Mouse (Mus musculus): ENCODE data around the gene Birc5. TPM values are rescaled to one million over a fixed set of nuclear protein-coding genes. Genes with fewer than 3 reads are reported as not detected.

Gene Birc5
- total RNA-seq, 4 experiments from 2014 or later = 0.24 TPM; not detected in 3

DNA sequence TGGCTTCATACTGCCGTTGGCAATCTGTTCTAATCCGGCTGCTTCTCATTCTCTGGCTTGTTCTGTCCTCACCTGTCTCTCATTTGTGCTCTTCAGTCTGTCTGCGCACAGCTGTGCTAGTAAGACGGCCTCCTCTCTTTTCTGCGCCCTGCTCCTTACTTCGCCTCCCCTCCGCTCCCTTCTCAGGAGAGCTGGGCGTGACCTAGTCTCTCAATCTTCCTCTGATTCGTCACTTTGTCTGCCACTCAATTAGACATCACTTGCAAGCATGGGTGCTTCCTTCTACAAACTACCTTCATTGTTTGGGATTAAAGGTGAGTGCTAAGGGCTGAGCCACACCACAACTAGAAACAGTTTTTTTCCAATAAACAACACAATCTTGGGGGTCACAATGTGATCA is 5.2 kb downstream of the Birc5 start:
- no peak for DNase-seq (ENCODE audit: low spot score in 2 of 2)

DNA sequence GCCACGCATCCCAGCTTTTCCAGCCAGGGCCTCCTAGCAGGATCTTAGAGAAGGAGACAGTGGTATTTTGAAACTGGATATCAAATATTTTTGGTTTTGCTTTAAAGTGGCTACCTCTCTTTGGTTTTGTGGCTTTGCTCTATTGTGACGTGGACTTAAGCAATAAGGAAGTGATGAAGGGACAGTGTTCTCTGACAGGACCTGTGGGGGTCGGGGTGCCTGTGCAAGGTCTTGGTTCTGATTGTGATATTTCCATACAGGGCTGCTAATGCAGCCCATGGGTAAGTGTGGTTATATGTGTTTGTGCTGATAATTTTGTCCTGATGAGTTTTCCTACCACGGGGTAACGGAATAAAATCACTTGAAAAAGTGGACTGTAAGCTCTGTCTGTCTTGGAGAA is 6.3 kb downstream of the Birc5 start:
- no peak for DNase-seq (ENCODE audit: low spot score in 2 of 2)

DNA sequence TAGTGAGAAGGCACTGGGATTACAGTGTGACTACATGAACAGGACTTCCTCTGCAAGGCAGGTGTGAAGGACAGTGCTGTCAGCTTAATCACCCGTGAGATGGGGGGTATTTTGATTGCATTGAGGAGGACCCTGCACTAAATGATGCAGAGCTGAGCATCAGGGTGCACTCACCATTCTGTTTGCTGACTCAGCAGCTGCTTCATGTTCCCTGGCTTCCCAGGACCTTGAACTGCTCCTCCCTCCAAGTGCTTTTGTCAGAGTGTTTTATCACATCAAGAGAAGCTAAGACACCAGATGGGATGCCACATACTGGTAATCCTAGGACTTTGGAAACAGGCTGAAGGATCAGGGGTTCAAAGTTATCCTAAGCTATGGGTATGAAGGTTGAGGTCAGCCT is 6.9 kb downstream of the Birc5 start:
- no peak for DNase-seq (ENCODE audit: low spot score in 2 of 2)

DNA sequence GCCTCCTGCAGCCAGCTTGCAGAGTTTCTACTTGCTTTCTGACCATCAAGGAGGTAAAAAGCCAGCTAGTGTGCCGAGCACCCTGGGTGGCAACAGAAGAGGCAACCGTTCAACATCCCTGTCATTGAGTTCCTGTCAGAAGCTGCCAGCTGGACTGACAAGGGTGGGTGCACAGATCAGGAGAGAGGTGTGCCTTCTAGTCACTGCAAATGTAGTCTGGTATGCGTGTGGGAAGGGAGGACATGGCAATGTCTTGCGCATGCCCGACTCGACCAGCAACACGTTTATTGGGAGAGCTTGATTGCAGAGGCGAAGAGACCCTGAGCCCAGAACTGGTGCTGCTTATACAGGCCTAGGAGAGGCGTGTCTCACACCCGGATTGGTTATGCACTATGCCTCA is 8.4 kb downstream of the Birc5 start:
- DNase-seq (ENCODE audit: low spot score in 2 of 2) = no peak

DNA sequence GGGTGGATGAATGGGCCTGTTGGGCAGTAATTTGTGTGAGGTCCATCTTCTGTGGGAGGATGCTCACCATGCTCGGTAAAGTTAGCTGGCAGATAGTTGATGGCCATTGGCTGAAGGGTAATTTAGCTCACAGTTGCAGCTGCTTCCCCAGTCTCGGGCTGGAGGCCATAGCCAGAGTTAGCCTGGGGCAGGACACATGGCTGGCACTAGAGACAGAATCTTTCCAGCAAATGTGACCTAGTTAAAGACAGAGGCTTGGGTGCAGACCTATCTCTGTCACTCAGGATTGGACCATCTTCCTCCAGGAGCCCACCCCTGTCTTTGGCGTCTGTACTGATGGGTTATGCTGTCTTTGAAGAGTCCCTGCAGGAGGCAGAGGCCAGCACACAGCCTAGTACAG is 9.3 kb downstream of the Birc5 start:
- DNase-seq (ENCODE audit: low spot score in 2 of 2) = no peak

DNA sequence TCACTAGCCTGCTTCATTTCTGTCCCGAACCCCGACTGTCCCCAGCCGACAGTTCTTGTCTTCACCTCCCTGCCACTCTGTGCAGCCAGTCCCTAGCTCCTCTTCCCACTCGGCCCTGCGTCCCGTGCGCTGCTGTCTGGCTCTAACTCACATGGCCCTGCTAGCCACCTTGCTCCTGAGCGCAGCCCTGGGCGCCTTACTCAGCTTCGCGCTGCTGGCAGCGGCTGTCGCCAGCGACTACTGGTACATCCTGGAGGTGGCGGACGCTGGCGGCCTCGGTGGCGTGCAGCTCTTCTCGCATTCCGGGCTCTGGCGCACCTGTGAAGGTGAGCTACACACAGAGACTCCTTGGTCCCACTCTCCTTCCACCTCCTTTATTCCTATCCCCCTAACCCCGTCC is 11.6 kb downstream of the Birc5 start, which contains the start of gene Tmem235:
Gene Tmem235, plus strand, starts transcription at position 152 of the 400 bp plus-strand sequence.
- no peak for DNase-seq (ENCODE audit: low spot score in 2 of 2)

DNA sequence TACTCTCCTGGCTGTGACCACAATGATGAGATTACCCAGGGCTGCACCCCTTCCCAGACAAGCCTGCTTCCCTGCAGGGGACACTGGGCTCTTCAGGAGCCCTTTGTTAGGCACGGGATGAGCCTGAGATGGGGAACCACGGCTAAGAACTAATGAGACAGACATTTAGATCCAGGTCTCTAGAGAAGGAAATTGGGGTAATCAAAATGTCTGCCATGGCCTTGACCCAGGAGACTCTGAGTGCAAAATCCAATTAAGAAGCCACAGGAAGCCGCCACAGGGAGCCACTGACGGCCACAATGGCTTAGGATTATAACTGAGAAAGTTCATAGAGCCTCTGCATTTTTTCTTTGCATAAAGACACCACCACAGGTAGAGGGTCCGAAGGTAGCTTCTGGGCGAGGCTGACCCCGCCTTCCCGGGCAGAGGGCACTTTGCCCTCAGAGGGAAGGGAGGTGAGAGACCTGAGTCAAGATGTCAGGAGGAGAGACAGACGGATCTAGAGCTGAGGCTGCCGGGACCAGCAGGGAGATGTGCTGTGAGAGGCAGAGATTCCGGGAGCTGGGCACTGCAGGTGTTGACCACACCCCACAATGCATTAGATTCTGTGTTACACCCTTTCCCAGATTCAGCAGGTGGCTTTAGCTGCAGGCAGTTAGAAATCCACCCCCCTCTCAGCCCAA is 14.3 kb downstream of the Birc5 start:
- no peak for DNase-seq (ENCODE audit: low spot score in 2 of 2)

DNA sequence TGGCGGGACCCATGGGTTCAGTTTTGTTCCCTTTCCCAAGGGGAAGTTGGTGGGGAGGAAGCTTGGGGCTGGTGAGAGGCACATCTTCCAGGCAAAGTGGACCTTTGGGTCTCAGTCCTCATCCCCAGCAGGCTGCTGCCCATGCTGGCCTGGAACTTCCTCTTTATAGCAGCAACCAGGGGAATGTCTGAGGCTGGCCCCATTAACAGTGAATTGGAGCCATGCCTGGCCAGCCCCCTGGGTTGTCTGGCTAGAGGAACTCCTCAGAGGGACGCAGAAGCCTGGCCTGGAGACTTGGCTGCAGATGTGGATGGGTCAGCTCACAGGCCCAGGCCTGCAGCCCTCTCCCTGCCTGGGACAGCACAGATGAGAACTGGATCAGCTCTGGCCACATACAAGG is 15.8 kb downstream of the Birc5 start:
- no peak for DNase-seq (ENCODE audit: low spot score in 2 of 2)

DNA sequence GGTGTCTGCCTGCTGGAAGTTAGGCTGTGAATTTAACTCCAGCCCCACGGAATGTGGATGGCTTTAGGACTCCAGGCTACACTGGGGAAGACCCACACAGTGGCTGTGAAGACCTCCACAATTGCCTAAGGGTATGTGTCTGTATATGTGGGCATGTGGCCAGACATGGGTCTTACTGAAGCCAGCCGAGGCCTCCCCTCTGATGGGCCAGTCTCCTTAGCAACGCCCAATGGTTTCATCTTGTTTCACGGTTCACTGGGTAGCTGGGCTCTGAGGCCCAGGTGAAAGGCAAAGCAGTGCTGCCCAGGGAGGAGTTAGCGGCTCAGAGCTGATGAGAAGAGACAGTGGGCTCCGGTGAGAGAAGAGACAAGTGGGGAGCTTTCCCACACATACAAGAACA is 16.9 kb downstream of the Birc5 start:
- DNase-seq (ENCODE audit: low spot score in 2 of 2) = no peak

DNA sequence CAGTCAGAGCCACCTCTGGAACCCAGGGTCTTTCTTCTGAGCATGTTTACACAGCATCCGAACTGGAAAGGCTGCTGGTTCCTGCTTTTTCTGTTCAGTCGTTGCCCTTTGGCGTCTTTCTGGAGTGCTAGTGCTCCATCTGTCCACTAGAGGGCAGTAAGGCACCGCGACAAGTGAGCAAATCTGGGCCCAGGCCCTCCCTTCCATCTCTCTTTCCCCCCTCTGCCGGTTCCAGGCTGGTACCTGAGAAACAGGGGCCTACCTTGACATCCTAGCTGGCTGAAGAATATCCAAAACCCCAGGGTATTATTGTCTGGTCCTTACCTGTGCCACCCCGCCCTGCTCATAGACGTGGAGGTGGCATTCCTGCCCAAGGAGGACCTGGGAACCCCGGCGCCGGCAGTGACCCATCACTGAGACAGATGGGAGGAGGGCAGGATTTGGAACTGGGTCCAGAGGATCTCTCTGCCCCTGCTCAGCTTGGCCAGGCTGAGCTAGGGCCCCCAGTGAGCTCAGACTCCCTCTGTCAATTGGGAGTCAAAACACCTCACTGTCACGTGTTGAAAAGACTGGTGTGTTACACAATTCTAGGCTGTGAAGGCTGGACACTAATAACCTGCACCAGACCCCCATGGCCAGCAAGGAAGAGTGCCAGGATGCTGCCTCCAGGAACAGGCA is 21.8 kb downstream of the Birc5 start:
- peak; percentile 49 to 51 for DNase-seq (ENCODE audit: low spot score in 2 of 2)

DNA sequence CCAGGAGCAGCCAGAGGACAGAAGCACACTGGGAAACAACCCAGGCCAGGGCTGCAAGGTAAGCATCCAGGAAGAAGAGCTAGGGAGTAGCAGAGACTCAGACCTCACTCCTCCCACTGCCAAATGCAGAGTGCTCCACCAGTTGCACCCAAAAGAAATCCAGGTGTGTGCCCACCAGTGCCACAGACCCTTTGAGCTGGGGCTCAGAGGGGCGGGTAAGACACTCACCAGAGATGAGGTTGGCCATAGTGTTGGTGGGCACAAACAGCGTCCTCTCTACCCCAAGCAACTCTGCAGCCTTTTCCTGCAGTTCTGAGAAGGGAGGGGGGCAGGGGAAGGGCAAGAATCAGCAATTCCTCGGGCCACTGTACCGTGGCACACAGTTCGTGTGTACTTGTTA is 22.3 kb downstream of the Birc5 start:
- DNase-seq (ENCODE audit: low spot score in 2 of 2) = no peak

DNA sequence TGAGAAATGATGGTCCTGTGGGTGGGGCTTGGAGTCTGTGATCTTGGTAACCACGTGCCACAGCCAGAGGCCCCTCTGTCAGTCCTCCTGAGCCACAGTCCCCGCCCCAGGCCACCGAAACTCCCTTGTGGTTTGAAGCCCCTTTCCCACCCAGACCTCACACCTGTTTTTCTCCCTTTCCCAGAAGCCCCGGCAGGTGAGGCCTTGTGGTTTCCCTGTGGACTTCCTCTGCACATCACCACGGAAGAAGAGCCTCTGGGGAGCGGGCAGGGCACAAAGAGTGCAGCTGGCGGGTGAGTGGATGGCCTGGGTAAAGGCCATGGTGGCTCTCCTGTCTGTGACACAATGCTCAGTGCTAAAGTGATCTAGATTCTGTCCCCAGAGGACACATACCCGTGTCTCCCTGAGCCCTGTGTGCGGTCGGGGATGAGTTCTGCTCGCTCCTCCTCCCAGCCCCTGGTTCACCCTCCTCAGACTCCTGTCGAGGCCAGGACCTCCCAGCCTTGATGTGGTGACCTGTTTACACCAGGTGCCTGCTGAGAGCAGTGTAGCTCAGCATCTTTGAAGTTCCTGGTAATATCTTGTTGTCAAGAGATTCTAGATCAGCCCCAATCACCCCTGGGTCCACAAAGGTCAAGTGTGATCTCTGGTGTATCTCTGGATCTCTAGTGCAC is 23.0 kb downstream of the Birc5 start:
- DNase-seq (ENCODE audit: low spot score in 2 of 2) = no peak

DNA sequence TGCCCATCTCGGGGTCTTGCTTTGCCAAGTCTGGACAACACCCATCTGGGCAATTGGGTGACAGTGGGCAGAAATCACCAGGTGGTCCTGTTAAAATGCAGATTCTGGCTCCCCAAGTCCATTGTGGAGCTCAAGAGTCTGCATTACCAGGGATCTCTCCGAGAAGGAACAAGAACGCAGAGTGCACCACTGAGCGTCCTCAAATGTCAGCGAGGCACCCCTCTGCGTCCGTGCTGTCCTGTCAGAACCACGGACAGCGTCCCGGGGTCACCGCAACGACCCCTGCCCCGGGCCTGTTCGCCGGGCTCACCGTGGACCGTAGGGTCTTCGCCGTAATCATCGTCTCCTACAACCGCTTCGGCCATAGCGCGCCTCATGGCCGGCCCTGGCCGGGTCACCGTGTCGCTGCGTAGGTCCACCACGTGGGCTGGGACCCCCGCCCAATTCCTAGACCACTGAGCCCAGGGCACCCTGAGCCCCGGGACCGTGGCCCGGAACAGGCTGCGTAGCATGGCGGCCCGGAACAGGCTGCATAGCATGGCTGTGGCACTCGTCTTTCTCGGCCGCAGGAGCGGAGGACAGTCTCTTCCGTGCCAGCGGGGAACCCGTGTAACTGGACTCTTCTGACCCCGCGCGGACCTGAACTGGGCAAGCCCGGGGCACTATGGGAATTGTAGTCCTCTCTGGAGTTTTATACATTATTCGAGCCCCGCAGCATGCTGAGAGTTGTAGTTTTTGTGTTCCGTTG is 24.0 kb downstream of the Birc5 start, which contains the start of gene Tha1:
Gene Tha1, minus strand, starts transcription at position 621 of the 748 bp plus-strand sequence.
- DNase-seq (ENCODE audit: low spot score in 2 of 2) = peak; percentile 72 to 79

DNA sequence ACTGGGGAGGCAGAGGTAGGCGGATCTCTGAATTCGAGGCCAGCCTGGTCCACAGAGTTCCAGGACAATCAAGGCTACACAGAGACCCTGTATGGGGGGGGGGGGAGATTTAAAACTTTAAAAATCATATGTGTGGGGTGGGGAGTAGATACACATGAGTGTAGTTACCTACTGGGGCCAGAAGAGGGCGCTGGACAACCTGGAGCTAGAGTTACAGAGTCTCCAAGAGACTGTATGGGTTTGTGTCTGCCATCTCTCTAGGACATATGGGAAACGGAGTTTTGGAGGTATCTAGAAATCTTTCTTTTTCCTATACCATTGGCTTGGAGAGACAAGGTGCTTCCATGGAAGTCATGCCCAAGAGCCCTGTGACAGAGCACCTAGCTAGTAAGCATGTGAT is 25.4 kb downstream of the Birc5 start:
- no peak for DNase-seq (ENCODE audit: low spot score in 2 of 2)

DNA sequence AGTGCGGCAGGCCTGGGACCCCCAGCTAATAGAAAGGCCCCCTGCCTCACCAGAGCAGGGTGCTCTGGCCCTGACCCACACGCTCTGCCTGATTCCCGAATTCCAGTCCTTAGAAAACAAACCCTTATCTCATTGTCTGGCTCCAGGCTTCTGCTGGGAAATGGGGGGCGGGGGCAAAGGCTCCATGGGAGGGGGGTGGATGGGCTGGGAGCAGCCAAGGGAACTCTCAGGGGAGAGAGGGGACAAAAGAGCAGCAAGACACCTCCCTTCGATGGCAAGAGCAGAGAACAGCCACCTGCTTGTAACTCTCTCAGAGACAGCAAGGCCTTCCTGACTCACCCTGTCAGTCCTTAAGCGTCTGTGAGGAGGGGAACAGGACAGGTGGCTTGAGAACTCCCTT is 26.6 kb downstream of the Birc5 start:
- DNase-seq (ENCODE audit: low spot score in 2 of 2) = no peak

DNA sequence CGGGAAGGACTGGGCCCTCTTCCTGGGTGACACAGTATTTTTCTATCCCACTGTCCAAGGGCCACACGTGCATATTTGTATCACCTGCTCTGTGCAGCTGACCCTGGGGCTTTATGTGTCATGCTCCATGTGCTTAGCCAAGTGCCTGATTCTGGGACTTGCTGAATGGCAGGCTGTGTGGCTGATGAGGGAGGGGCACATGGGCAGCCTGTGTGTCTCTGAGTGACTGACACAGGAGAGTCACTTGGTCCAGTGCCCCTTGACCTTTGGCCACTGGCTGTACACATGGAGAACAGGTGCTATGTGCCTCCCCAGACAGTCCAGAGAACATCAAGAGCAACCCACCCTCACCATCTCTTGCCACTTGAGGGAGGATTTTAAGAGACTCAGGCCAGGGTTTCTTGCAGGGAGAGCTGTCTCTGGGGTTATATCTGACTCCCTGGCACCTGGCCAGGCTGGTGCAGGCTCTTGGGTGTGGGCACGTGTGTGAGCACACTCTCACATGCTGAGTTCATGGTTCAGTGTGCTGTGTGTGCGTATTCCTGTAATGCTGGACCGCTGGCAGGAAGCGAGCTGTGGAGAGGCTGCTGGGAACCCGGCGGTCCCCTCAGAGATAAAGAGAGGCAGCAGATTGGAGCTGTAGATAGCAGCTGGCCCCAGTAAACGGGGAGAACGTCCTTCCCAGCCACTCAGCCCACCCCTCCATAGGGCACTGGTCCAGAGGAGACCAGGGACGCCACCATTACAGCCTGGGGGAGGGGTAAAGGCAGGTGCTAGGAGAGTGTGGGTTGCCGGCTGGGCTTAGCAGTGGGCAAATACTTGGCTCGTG is 29.1 kb downstream of the Birc5 start:
- DNase-seq (ENCODE audit: low spot score in 2 of 2) = no peak

DNA sequence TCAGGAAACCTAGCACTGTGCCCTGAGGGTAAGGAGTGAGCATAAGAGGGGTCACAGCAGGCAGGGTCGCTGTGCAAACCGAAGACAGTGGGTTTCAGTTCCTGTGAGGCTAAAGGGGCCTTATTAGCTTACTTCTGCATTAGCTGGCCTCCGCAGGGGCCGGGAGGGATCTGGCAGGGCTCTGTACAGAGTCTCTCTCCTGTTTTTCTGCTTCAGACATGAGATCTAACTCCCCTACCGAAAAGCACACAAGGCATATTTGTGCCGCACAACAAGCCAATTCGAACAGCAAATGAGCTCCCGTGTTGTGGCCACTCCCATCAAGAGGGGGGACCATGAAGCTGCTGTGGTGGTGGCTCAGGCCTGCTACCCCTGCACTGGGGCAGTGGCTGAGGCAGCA is 29.8 kb downstream of the Birc5 start:
- DNase-seq (ENCODE audit: low spot score in 2 of 2) = no peak

DNA sequence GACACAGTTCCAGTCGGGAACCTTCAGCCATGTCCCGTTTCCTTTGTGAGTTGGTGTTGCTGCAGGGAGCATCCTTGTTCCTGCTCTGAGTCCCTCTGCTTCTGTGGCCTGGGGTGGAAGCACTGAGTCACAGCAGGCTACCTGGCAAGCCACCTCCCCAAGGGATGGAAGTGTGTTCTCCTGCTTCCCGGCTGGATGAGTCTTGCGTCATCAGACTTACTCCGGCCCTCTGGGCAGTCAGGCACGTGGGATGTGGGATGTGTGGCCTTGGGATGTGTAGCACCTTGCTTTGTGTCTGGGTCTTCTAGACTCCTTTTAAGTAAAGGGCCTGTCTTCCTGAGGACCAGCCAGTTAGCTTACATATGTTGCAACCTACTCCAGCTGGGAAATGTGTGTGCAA is 30.6 kb downstream of the Birc5 start:
- DNase-seq (ENCODE audit: low spot score in 2 of 2) = no peak

DNA sequence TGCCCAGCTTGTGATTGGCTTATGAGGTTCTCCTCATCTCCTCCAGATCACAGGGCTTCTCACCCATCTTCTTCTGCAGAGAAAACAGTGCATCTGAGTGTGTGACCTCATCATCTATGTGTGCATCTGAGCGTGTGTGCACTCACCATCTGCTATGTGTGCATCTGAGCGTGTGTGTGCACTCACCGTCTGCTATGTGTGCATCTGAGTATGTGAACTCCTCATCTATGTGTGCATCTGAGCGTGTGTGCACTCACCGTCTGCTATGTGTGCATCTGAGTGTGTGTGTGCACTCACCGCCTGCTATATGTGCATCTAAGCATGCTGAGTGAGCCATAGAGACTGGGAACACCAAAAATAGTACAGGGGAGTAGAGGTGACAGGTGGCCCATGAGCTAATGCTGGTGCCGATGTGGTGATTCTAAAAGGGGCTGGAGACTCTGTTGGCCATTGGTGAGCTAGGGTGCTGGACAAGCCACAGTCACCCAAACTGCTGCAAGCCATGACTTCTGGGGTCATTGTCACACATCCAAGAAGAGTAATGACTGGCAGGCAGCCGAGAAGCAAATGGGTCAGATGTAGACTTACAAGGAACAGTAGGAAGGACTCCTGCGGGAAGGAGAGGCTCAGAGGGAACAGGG is 31.4 kb downstream of the Birc5 start:
- DNase-seq (ENCODE audit: low spot score in 2 of 2) = no peak

DNA sequence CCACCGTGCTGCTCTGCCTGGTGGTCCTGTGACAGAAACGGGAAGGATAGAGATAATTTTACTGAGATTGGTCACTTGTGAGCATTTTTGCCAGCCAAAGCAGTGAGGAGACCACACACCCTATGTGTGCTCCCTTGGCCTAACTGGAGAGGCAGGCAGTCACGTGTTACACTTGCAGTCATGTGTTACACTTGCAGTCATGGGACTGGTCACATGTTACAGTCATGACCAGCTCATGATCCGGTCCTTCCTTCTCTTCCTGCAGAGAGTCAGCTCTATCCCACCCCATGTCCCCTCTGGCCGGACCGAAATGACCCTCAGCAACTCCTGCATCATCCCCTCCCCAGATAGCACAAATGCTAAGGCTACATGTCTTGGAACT is 31.9 kb downstream of the Birc5 start:
- DNase-seq (ENCODE audit: low spot score in 2 of 2) = no peak

DNA sequence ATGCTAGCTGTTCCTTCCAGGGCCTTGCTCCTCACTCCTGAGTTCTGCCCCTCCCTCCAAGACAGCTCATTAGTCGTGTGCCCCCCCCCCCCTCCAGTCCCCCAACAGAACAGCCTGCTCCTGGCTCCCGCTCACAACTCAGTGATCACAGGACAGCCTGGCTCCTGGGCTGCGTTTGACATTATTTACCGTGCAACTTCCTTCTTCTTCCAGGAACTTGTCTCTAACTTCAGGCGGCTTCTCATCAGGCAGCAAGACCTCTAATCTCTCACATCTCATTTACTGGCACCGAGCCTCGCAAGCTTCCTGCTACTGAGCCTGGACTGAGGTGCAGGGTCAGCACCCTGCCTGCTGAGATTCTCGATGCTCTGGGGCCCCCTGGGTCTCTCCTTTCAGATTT is 32.7 kb downstream of the Birc5 start:
- DNase-seq (ENCODE audit: low spot score in 2 of 2) = no peak
